Mouse (Mus musculus) urinary bladder, postnatal 36 days (tissue): Measurements from ENCODE around the gene Dyrk3.

Experiments
- DNase-seq, 2 experiments: peaks; one replicate each; pipeline ENCODE4 v3.0.0; 2022; ENCODE audit warnings: low spot score in 2 of 2, mixed read lengths in 1 of 2

Gene Dyrk3

DNA sequence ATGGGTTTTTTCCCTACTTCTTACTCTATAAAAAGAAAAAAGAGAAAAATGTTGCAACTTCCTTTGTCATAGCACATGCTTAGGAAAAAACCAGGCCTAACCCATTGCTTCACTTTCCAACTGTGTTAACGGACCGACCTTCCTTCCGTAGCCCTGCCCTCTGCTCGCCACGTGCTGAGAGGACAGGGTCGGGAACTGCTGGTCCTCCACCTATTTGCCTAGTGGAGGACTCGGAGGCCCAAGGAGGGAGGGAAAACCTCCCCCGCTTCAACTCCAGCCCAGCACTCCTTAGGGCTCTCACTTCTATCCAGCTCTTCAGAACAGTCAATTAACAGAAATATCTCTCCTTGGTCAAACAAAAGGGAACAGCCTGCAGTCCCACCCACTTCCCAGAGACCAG is 53.9 kb downstream of the Dyrk3 start:
- DNase-seq: peak in 1 of 2 experiments; percentile 58

DNA sequence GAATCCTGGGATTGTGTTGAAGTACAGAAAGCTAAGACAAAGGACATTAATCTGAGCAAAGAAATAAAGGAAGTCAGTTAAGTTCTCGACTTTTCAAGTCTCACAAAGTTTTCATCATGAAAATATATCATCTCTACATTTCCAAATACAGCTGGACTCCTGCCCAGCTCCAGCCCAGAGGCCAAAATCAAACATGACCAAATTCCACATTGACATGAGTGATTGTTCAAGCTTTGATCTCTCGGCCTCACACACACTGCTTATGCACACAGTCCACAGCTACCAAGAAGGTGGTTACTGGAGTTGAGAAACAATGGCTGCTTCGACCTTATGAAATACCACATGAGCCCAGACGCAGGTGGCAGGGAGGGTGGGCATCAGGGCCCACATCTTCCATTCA is 54.5 kb downstream of the Dyrk3 start:
- DNase-seq: no peak

DNA sequence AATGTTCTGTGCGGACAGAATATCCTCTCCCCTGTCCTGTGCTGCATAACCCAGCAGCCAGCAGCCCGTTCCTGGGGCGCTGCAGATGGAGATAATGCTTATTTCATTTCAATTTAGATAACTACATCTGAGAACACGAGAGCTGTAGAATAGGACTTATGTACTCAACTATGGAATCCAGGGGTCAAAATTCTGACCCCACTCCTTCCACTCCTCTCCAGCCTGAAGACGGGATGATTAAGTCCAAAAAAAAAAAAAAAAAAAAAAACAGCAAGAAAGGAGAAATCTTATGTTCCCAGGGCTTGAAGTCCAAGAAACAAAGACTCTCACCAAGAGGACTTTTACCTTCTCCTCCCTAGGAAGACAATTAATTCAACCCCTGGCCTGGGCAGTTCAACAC is 55.0 kb downstream of the Dyrk3 start:
- no peak for DNase-seq

DNA sequence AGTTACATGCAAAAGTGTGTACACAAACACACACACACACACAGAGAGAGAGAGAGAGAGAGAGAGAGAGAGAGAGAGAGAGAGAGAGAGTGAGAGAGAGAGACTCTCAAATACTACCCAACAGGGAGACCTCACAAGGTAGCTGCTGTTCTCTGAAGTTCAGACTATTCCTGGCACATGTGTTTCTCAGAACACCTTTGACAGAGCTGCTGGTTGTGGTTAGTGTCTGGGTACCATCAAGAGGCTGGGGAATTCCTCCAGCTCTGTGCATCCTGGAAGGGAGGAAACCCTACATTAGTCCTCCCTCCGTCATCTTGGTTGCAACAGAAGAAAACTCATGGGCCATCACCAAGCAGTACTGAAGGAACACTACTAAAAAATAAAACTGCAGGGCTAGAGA is 57.5 kb downstream of the Dyrk3 start:
- DNase-seq: no peak

DNA sequence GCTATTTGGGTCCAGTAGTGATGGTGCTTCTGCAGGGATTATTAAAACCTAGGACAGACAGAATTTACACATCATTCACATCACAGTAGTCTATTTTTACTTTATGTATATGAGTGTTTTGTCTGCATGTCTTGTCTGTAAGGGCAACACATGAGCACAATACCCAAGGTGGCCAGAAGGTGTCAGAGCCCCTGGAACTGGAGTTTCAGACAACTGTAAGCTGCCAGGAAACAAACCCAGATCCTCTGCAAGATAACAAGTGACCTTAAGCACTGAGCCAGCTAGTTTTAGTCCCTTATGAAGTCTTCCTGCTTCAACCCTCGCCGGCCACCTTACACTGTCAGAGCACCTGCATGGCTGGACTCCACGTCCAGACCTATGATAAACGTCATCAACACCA is 58.4 kb downstream of the Dyrk3 start:
- no peak for DNase-seq

DNA sequence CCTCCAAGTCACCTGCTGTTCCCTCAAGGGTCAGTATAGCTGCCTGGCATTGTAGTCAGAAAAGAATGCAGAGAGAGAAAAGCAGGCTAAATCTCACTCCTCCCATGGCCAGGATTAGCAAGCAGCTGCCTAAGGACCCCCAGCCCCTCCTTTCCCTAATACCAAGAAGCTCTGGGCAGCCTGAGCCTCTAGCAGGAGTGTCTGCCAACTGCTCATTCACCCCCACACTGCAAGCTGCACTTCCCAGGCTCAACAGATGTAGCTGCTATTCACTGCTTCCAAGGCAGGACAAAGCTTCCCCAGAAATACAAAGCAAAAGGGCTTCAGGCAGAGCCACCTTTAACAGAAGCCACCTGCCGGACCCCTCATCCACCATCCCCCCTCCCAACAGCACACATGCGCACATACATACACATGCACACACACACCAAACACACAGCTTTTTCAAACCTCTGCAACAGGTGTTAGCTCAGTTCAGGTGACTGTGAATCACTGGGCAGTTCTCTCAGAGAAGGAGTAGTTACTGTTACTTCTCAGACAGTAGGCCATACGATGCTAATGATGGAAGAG is 59.3 kb downstream of the Dyrk3 start:
- DNase-seq: no peak
